Mouse (Mus musculus): ENCODE measurements around the gene Dcun1d4. TPM values are rescaled to one million over a fixed set of nuclear protein-coding genes. Genes with fewer than 3 reads are reported as not detected.
"Not testable (repeated sequence)": the region's sequence is repeated elsewhere in the genome, so short reads cannot be mapped to it uniquely, and the experiment has no call there.

The Dcun1d4 gene
- 10 to 100 TPM; 16.6 to 19.7 TPM for total RNA-seq (2021)

DNA sequence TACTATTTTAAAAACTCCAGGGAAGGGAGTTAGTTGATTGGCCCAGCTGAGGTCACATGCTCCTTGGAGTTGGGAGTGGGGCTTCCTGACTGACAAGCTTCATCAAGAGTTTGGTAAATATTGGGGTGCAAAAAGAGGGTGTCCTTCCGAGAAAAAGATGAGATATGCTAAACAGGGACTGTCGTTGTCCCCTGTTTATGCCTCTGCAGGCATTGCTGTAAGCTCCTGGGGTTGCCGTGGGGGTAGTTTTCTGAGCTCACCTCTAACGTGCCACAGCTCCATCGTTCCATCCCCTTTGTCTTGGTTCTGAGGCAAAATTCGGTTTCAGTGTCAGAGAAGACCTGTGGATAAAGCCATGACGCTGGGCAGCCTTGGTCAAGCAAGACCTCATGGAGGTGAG, at the start of gene Dcun1d4:
Gene Dcun1d4, plus strand, starts transcription at position 301 of the 400 bp plus-strand sequence.
- intact Hi-C loops (cut with DNase I) = no loop called here

GRCm38 (mm10) chr5:73431581-73431980, 49.2 kb upstream of the Dcun1d4 start:
- intact Hi-C loops (cut with DNase I) = loop anchor here (1.0 to 2.0 kb wide), 2 partner anchors 109 to 206 kb away; no protein-coding TSS in a partner anchor

More for the DNA sequence above, at the start of gene Dcun1d4:
- no peak for DNase-seq

GRCm38 (mm10) chr5:73432805-73433204, 48.0 kb upstream of the Dcun1d4 start:
- no peak for DNase-seq
- intact Hi-C loops (cut with DNase I) = no loop called here

More at GRCm38 (mm10) chr5:73431581-73431980, 49.2 kb upstream of the Dcun1d4 start:
- DNase-seq = peak; percentile 78 to 88

GRCm38 (mm10) chr5:73434764-73435163, 46.0 kb upstream of the Dcun1d4 start:
- no peak for DNase-seq
- intact Hi-C loops (cut with DNase I) = no loop called here

GRCm38 (mm10) chr5:73442176-73442575, 38.6 kb upstream of the Dcun1d4 start:
- no peak for DNase-seq
- intact Hi-C loops (cut with DNase I) = no loop called here

GRCm38 (mm10) chr5:73450276-73450675, 30.5 kb upstream of the Dcun1d4 start:
- intact Hi-C loops (cut with DNase I) = no loop called here
- no peak for DNase-seq

DNA sequence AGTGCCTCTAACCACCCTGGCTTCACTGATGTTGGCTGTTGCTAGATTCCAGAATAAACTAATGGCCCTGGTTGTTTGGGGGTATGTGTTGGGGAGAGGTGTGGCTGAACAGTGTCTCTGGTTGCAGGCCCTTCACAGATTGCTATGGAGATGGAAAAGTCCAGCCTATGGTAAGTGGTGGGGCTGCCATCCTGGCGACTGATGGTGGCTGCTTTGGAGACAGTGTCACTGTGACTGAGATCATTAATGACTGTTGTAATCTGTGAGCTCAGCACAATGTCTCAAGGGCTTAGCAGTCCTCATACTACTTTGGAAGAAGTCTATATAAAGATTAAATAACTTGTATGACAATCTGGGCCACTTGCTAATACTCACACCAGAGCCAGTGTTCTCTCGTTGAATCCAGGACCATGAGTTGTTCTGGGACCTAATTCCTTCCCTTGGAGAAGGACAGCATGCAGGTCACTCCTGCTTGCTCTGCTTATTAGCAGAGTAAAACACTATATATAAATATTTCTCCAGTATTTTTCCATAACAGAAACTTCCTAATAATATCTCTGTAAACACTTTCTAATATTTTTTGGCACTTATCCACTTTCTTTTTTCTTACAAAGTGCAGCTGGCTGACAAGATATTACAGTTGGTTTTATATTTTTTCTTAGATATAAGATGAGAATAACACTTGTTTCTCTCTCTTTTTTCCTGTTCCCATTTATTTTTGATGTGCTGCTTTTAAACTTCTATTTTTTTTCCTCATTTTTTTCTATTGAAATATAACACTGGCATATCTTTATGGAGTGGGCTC, 26.1 kb upstream of the Dcun1d4 start:
- peak in 1 of 2 experiments; percentile 3 for DNase-seq
- intact Hi-C loops (cut with DNase I) = no loop called here

DNA sequence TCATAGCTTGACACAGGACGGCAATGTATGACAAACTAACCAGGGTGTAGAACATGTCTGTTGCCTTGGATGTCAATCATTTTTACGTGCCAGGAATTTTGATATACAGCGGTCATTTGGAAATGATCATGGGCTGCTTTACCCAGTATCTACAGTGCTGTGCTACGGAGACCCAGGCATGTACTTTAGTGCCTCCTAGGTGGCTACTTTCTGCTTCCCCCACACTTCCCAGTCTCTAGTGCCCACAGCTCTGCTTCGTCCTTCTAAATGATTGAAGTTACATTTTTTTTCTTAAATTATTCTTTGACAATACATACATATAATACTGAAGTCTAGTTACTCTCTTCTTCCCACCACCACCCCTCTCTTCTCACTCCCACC, 25.5 kb upstream of the Dcun1d4 start:
- no peak for DNase-seq
- intact Hi-C loops (cut with DNase I) = no loop called here

GRCm38 (mm10) chr5:73468462-73469433, 12.1 kb upstream of the Dcun1d4 start:
- intact Hi-C loops (cut with DNase I) = no loop called here
- no peak for DNase-seq

GRCm38 (mm10) chr5:73474412-73475405, 6.1 kb upstream of the Dcun1d4 start:
- intact Hi-C loops (cut with DNase I) = no loop called here
- DNase-seq = peak in 1 of 2 experiments; percentile 4

DNA sequence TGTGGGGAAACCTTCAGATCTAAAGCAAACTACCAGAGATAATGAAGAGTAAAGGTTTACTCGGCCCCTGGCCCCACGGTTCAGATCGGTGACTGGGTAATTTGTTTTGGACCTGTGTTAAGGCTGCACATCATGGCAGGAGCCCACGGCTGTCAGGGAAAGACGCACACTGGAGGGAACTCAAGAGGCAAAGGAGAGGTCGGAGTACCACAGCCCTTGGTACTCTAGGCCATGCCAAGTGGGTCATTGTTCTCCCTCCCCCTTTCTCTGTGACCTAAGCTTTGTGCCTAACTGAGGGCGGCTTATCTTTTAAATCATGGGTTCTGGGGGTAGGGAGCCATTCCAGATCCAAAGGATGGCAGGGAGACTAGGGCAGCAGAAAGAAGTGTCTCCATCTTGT, 601 bp downstream of the Dcun1d4 start:
- intact Hi-C loops (cut with DNase I) = no loop called here
- DNase-seq = no peak

- DNase-seq; intact Hi-C loops (cut with DNase I): not testable (repeated sequence)
These were observed 1.6 kb downstream of the Dcun1d4 start for GRCm38 (mm10) chr5:73482381-73482780.

DNA sequence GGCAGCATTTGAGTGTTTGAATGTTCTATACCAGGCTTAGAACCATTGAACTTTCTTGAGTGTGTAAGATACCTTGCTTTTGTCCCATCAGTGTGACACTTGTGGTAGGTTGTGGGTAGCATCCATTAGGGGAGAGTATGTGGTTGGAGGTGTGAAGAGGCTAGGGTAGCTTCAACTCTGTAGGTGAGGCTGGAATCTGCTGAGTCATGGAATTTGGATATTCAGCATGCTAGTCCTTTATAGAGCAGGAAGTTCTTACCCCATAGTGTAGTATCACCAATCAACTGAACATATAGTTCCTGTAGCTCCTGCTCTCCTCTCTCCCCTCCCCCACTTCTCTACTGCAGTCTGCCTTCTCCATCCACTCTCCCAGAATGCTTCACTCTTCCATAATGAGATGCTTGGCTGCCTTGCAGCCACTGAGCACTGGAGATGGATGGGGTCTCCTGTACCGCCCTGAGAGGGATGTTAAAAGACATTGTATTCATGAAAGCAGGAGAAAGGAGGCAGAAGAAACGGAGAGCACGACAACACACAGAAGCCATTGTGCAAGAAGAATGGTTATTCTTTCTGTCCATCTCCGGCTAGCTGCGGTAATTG, 3.3 kb downstream of the Dcun1d4 start:
- DNase-seq = no peak
- intact Hi-C loops (cut with DNase I) = no loop called here

- intact Hi-C loops (cut with DNase I) = no loop called here
- DNase-seq = no peak
These were observed 5.7 kb downstream of the Dcun1d4 start for GRCm38 (mm10) chr5:73486451-73486850.

GRCm38 (mm10) chr5:73489915-73490314, 9.1 kb downstream of the Dcun1d4 start:
- no peak for DNase-seq
- intact Hi-C loops (cut with DNase I) = loop anchor here (5.0 kb wide), 1 partner anchor 147 kb away; no protein-coding TSS in a partner anchor

GRCm38 (mm10) chr5:73490596-73491073, 9.8 kb downstream of the Dcun1d4 start:
- DNase-seq = peak; percentile 99 to 100
- intact Hi-C loops (cut with DNase I) = loop anchor here (5.0 kb wide), 1 partner anchor 147 kb away; no protein-coding TSS in a partner anchor

DNA sequence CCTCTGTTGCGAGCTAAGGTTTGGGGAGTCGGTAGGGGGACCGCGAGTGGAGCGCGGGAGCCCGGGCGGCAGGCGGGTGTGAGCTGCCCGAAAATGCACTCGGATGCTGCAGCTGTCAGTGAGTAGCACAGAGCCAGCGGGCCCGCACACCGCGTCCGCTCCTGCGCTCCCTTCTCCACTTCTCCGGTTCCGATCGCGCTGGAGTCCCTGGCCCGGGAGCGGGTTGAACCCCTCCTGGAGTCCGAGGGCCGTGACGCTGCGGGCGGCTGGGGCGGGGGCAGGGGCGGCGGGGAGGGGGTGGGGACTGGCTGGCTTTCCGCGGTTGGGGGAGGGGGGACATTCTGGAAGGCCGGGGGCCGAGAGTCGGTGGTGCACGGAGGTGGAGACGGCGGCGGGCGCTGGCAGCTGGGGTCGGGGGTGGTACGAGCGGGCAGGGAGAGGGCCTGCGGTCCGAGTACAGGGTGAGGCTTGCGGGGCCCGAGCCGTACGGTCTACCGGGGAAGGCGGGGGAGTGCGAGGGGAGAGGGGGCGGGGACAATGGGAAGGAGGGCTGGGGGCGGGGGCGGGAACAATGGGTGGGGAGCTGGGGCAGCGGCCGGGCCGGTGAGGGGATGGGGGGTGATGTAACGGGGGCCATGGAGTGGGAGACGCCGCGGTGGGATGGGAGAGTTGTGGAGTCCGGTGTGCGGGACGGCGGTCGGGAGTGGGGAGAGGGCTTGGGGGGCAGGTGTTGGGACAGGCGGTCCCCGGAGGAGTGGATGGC, 10.5 kb downstream of the Dcun1d4 start:
- intact Hi-C loops (cut with DNase I) = loop anchor here (5.0 kb wide), 1 partner anchor 146 kb away; no protein-coding TSS in a partner anchor
- DNase-seq = peak in 1 of 2 experiments; percentile 20

Measured in heart, postnatal 10 days (tissue).